Mouse (Mus musculus): ENCODE measurements around the gene Nyap1.

- TF ChIP-seq USF1 (IDR thresholded peaks at IDR 0.05; ENCODE audit: low read depth) (no peak), TCF3 (IDR thresholded peaks at IDR 0.05; ENCODE audit: insufficient read length, low read depth) (no peak), POLR2A (IDR thresholded peaks at IDR 0.05; ENCODE audit: insufficient read length, low read depth) (no peak), E2F4 (IDR thresholded peaks at IDR 0.05; ENCODE audit: insufficient read depth) (no peak), MAX (IDR thresholded peaks at IDR 0.05; ENCODE audit: low read depth) (no peak), SRF (IDR thresholded peaks at IDR 0.05; ENCODE audit: control insufficient read depth, insufficient read length, low read depth) (no peak), CEBPB (IDR thresholded peaks at IDR 0.05; ENCODE audit: insufficient read depth, poor library complexity, severe bottlenecking) (no peak), TCF12 (IDR thresholded peaks at IDR 0.05; ENCODE audit: insufficient read depth, poor library complexity, severe bottlenecking) (no peak), MYOG (IDR thresholded peaks at IDR 0.05; ENCODE audit: control insufficient read depth in 1 of 3, insufficient read depth in 1 of 3, insufficient read length in 2 of 3, low read depth in 2 of 3) (no peak), MYOD1 (IDR thresholded peaks at IDR 0.05; ENCODE audit: control insufficient read depth in 1 of 3, insufficient read length in 2 of 3, low read depth in 2 of 3) (no peak)
Observed at GRCm38 (mm10) chr5:137694796-137695195, 46.6 kb downstream of the Nyap1 start.

Measured in myocyte (in vitro differentiated cells).